Mouse (Mus musculus): ENCODE measurements around the gene Usp22.
"Not testable (repeated sequence)": the region's sequence is repeated elsewhere in the genome, so short reads cannot be mapped to it uniquely, and the experiment has no call there.

Usp22 gene

GRCm38 (mm10) chr11:61142941-61143530 lies 31.8 kb downstream of the Usp22 start:
- peak in 1 of 2 experiments; percentile 31 for DNase-seq

GRCm38 (mm10) chr11:61142262-61142661 lies 32.6 kb downstream of the Usp22 start:
- peak; percentile 21 to 24 for DNase-seq

GRCm38 (mm10) chr11:61141693-61142092 lies 33.2 kb downstream of the Usp22 start:
- no peak for DNase-seq

- no peak for DNase-seq
These were observed 41.9 kb downstream of the Usp22 start for GRCm38 (mm10) chr11:61132943-61133342.

GRCm38 (mm10) chr11:61130646-61131045 lies 44.2 kb downstream of the Usp22 start:
- not testable (repeated sequence) for DNase-seq

GRCm38 (mm10) chr11:61129305-61129704 lies 45.5 kb downstream of the Usp22 start:
- DNase-seq, result no peak

- DNase-seq, result no peak
These were observed 47.3 kb downstream of the Usp22 start for GRCm38 (mm10) chr11:61127421-61128055.

- no peak for DNase-seq
These were observed 48.1 kb downstream of the Usp22 start, which contains the start of gene Tnfrsf13b for GRCm38 (mm10) chr11:61126606-61127355. Gene Tnfrsf13b, plus strand, starts transcription at chr11:61126755.

- DNase-seq, result no peak
These were observed 48.9 kb downstream of the Usp22 start for GRCm38 (mm10) chr11:61125970-61126369.

GRCm38 (mm10) chr11:61123886-61124285 lies 51.0 kb downstream of the Usp22 start:
- DNase-seq, result no peak

GRCm38 (mm10) chr11:61122769-61123288 lies 52.0 kb downstream of the Usp22 start:
- DNase-seq, result no peak

- no peak for DNase-seq
These were observed 52.5 kb downstream of the Usp22 start for GRCm38 (mm10) chr11:61122283-61122768.

GRCm38 (mm10) chr11:61119996-61120583 lies 54.8 kb downstream of the Usp22 start:
- DNase-seq, result no peak

GRCm38 (mm10) chr11:61116226-61116625 lies 58.6 kb downstream of the Usp22 start:
- peak; percentile 16 to 21 for DNase-seq

- DNase-seq, result no peak
These were observed 62.4 kb downstream of the Usp22 start for GRCm38 (mm10) chr11:61112323-61112995.

- no peak for DNase-seq
These were observed 63.4 kb downstream of the Usp22 start for GRCm38 (mm10) chr11:61111472-61111871.

- DNase-seq, result no peak
These were observed 63.9 kb downstream of the Usp22 start for GRCm38 (mm10) chr11:61110928-61111327.

- no peak for DNase-seq
These were observed 64.7 kb downstream of the Usp22 start for GRCm38 (mm10) chr11:61110113-61110512.

GRCm38 (mm10) chr11:61109707-61110106 lies 65.1 kb downstream of the Usp22 start:
- DNase-seq, result no peak

GRCm38 (mm10) chr11:61108911-61109361 lies 65.9 kb downstream of the Usp22 start:
- DNase-seq, result no peak

- peak; percentile 75 to 82 for DNase-seq
These were observed 70.5 kb downstream of the Usp22 start for GRCm38 (mm10) chr11:61104241-61104901.

All from lung, adult 18-20 months (tissue).